Mouse (Mus musculus) hindbrain, embryonic 15.5 days (tissue): ENCODE data around the gene Tgoln1. TPM values are rescaled to one million over a fixed set of nuclear protein-coding genes. Genes with fewer than 3 reads are reported as not detected.
A peak's percentile ranks its signal among the peaks of the same experiment; 100 is the strongest.

Source experiments
- ATAC-seq: fragments of 200-750 bp; cut with Nextera tagmentation; 2 replicates; pipeline ENCODE4 v1.8.0; 2017; ENCODE audit warnings: low read depth, moderate number of reproducible peaks, moderate TSS enrichment; ENCODE audit not compliant: low FRiP score
- H3K27ac ChIP-seq: fragments of 300-500 bp; sonication (generic); replicated peaks from 2 replicates; pipeline ENCODE4 v1.5.1; 2015; ENCODE audit warnings: mild to moderate bottlenecking, inconsistent platforms
- H3K27me3 ChIP-seq: fragments of 300-500 bp; sonication (generic); 2 replicates; pipeline ENCODE4 v1.6.1; 2015; ENCODE audit warnings: control low read depth, inconsistent platforms
- H3K36me3 ChIP-seq: fragments of 300-500 bp; sonication (generic); 2 replicates; pipeline ENCODE4 v1.6.1; 2015; ENCODE audit warnings: control low read depth, inconsistent platforms
- H3K4me1 ChIP-seq: fragments of 300-500 bp; sonication (generic); replicated peaks from 2 replicates; pipeline ENCODE4 v1.6.1; 2015; ENCODE audit warnings: control low read depth, inconsistent platforms
- H3K4me2 ChIP-seq: fragments of 300-500 bp; sonication (generic); 2 replicates; pipeline ENCODE4 v1.6.1; 2015; ENCODE audit warnings: moderate library complexity, mild to moderate bottlenecking, inconsistent platforms
- H3K4me3 ChIP-seq: fragments of 300-500 bp; sonication (generic); 2 replicates; pipeline ENCODE4 v1.5.1; 2015; ENCODE audit warnings: mild to moderate bottlenecking, inconsistent platforms
- H3K9ac ChIP-seq: fragments of 300-500 bp; sonication (generic); 2 replicates; pipeline ENCODE4 v1.6.1; 2015; ENCODE audit warnings: inconsistent platforms
- H3K9me3 ChIP-seq: fragments of 300-500 bp; sonication (generic); 2 replicates; pipeline ENCODE4 v1.6.1; 2016; ENCODE audit warnings: control low read depth, inconsistent platforms
- WGBS: fragments of 180-500 bp; shearing (Covaris S2); methylation state at CpG from one replicate; pipeline ENCODE4 v1.1.7; 2015; 5-methylcytosine and 5-hydroxymethylcytosine counted together
- polyA plus RNA-seq: library from polyadenylated mRNA; unstranded; fragments of >200 nt; fragmentation: Nextera tagmentation; extraction: Ambion mirVana; gene quantifications from 2 replicates; pipeline ENCODE4 v1.2.1, GENCODE M21; 2015

The Tgoln1 gene
- polyA plus RNA-seq, 1 experiment from 2014 or later: 34.6 TPM

DNA sequence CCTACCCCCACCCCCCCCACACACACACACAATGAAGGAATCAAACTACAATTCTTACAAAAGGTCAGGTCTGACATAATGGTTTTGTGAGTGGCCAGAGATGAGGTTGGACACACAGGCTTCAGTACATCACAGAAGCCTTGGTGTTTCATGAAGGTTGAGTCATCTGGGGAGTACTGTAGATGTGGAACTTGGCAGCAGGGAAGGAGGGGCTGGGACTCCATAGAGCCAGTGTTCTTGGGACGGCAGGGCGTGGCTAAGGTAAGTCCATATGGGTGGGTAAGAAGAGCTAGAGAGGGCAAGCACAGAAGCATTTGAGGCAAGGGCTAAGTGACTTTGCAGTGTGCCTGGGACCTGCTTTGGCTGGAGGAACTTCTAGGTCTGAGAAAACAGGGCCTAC lies 12.7 kb downstream of the Tgoln1 start:
- H3K9me3 ChIP-seq: no peaks in the 10 kb centered on the region
- H3K4me2 ChIP-seq: no peak overlapping the region
- ATAC-seq: no peak
- peaks cover 37% of the 10 kb centered on the region for H3K36me3 ChIP-seq
- H3K27me3 ChIP-seq: no peaks in the 10 kb centered on the region
- 93% methylated on average over 2 of the region's 2 CpGs for WGBS
- no peak overlapping the region for H3K4me3 ChIP-seq
- H3K4me1 ChIP-seq: peaks cover 4% of the 10 kb centered on the region
- H3K27ac ChIP-seq: no peak overlapping the region
- no peak overlapping the region for H3K9ac ChIP-seq

DNA sequence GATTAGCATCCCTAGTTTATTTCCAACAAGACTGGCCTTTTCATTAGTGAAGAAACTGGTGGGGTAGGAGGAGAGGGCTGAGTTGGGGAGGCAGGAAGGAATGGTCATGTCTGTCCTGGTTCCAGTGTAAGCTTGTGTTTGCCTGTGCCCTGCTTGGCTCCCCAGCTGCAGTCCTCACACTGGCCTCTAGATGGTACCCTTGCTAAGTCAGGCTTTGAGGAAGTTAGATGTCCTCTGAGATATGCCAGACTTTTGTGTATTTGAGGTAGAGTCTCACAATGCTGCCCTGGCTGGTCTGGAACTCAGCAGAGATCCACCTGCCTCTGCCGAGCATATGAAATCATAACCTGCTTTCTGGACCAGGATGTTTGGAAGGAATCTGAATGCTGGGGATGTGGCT lies 15.1 kb downstream of the Tgoln1 start:
- peaks cover 21% of the 10 kb centered on the region for H3K4me1 ChIP-seq
- no peak overlapping the region for H3K4me3 ChIP-seq
- H3K9ac ChIP-seq: no peak overlapping the region
- no peak overlapping the region for H3K4me2 ChIP-seq
- WGBS: 47% methylated on average over 1 of the region's 1 CpGs
- no peak for ATAC-seq
- H3K27ac ChIP-seq: no peak overlapping the region
- H3K9me3 ChIP-seq: no peaks in the 10 kb centered on the region
- no peaks in the 10 kb centered on the region for H3K27me3 ChIP-seq
- H3K36me3 ChIP-seq: peaks cover 20% of the 10 kb centered on the region; the same call in 1 of the 2 replicates

DNA sequence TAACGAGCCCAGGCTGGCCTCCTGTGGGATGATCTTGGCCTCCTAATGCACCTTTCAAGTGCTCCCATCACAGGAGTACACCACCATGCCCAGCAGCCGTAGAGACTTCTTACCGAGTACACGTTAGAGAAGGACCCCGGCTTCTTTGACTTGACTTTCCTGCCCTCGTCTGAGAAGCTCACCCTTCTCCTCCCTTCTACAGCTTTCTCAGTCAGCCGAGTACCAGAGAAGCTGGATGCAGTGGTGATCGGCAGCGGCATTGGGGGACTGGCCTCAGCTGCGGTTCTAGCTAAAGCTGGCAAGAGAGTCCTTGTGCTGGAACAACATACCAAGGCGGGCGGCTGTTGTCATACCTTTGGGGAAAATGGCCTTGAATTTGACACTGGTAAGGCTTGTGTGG lies 16.0 kb downstream of the Tgoln1 start:
- no peak overlapping the region for H3K27ac ChIP-seq

DNA sequence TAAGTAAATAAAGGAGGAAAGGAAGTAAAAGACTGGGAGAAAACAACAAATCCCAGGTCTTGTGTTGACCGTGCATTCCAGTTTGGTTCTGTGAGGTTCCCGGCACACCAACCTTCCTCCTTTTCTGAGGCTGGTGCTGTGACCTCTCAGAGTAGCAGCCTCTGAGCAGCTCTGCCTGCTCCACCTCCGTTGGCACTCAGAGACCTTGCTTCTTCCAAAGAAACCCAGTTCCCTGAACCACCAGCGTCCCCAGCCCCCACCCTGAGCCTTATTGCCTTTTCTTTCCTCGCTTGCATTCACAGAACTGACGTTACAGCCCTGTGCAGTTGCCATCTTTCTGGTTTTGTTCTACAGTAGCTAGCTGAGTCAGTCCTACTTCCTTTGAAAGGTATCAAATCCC lies 16.6 kb downstream of the Tgoln1 start:
- H3K27me3 ChIP-seq: no peaks in the 10 kb centered on the region
- no peaks in the 10 kb centered on the region for H3K9me3 ChIP-seq
- no peak overlapping the region for H3K9ac ChIP-seq
- peaks cover 8% of the 10 kb centered on the region; the same call in 1 of the 2 replicates for H3K36me3 ChIP-seq
- 79% methylated on average over 6 of the region's 6 CpGs for WGBS
- ATAC-seq: no peak
- H3K4me1 ChIP-seq: peaks cover 21% of the 10 kb centered on the region
- no peak overlapping the region for H3K4me2 ChIP-seq
- no peak overlapping the region for H3K4me3 ChIP-seq
- no peak overlapping the region for H3K27ac ChIP-seq

More for the DNA sequence above, 16.0 kb downstream of the Tgoln1 start:
- Histone ChIP-seq H3K9ac (no peak overlapping the region), H3K4me3 (no peak overlapping the region), H3K4me1 (peaks cover 21% of the 10 kb centered on the region), H3K27me3 (no peaks in the 10 kb centered on the region), H3K36me3 (peaks cover 14% of the 10 kb centered on the region; the same call in 1 of the 2 replicates), H3K4me2 (no peak overlapping the region), H3K9me3 (no peaks in the 10 kb centered on the region)
- WGBS: 89% methylated on average over 12 of the region's 12 CpGs
- ATAC-seq: no peak

DNA sequence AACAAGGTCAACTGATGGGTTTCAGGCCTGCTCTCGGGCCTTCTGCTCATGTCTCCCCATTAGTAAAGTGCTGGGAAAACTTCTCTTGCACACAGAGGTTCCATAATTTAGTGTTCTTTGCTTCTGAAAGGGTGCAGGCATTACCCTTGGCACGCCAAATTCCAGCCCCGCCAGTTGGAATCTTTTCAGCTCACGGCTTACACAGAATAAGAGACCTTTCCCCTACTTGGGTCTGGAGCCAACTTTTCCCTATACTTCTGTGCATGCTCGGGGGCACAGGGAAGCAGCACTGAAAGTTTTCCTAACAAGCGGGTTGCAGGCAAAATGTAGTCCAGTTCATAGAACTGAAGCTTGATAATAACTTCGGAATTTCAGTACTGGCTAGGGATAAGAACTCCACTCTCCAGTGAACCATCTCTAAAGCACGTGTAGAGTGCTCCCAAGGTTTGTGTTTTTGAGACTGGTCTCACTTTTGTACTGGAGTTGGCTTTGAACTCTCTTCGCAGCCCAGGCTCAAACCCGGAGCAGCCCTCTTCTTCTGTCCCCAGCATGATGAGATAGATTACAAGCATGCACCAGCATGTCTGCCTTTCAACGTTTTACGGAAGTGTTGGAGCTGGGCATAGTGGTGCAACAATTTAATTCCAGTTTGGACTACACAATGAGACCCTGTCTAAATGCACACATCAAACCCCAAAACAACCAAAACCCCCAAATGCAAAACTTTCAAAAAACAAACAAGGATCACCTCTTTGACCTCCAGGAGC lies 17.8 kb downstream of the Tgoln1 start:
- Histone ChIP-seq H3K27me3 (no peaks in the 10 kb centered on the region), H3K4me1 (peaks cover 21% of the 10 kb centered on the region), H3K27ac (peak overlapping the region; percentile 69), H3K4me3 (peak overlapping the region; percentile 64), H3K9me3 (no peaks in the 10 kb centered on the region), H3K9ac (peak overlapping the region; percentile 76), H3K4me2 (peak overlapping the region; percentile 80), H3K36me3 (no peaks in the 10 kb centered on the region)
- peak; percentile 19; the same call in 1 of the 2 replicates for ATAC-seq
- WGBS: 46% methylated on average over 12 of the region's 12 CpGs

DNA sequence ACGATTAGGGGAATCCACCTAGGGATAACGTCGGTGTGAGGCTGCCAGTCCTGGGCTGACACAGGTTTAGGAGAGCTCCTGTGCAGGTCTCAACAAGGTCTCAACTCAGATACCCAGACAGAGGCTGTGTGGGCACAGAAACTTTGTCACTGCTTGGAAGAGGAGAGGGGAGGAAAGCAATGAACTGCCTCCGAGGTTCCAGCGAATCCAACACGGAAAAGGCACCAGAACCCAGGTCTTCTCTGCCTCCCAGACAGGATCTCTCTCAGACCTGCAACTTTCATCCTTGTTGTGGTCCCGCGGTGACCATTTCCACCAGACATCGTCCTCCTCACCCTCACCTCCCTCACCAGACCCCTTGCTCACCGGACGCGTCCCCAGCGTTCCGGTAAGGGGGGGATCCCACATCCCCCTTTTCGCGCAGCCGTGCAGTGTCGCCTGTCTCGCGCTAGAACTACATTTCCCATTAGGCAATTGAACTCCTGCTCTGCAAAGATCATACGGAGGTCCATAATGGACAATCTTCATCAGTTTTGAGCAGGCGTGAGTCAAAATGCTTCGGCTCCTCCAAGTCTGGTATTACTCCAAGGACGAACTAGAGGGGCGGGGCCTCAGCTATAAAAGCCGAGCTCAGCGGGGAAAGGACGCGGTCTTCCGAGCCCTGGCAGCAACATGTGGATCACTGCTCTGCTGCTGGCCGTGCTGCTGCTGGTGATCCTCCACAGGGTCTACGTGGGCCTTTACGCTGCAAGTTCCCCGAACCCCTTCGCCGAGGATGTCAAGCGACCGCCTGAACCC lies 18.6 kb downstream of the Tgoln1 start, which contains the start of the genes Elmod3 and Retsat:
Gene Elmod3, minus strand, starts transcription at position 458 of the 798 bp plus-strand sequence.
Gene Retsat, plus strand, starts transcription at position 520 of the 798 bp plus-strand sequence.
- Histone ChIP-seq H3K4me2 (peak within 1 kb of the TSS; percentile 80), H3K27me3 (no peaks in the 10 kb centered on the region), H3K4me3 (peak within 1 kb of the TSS; percentile 64), H3K27ac (peak within 1 kb of the TSS; percentile 69), H3K4me1 (peaks cover 21% of the 10 kb centered on the region), H3K9ac (peak within 1 kb of the TSS; percentile 76), H3K36me3 (no peaks in the 10 kb centered on the region), H3K9me3 (no peaks in the 10 kb centered on the region)
- peak; percentile 95 for ATAC-seq
- WGBS: 1% methylated on average over 38 of the region's 38 CpGs

DNA sequence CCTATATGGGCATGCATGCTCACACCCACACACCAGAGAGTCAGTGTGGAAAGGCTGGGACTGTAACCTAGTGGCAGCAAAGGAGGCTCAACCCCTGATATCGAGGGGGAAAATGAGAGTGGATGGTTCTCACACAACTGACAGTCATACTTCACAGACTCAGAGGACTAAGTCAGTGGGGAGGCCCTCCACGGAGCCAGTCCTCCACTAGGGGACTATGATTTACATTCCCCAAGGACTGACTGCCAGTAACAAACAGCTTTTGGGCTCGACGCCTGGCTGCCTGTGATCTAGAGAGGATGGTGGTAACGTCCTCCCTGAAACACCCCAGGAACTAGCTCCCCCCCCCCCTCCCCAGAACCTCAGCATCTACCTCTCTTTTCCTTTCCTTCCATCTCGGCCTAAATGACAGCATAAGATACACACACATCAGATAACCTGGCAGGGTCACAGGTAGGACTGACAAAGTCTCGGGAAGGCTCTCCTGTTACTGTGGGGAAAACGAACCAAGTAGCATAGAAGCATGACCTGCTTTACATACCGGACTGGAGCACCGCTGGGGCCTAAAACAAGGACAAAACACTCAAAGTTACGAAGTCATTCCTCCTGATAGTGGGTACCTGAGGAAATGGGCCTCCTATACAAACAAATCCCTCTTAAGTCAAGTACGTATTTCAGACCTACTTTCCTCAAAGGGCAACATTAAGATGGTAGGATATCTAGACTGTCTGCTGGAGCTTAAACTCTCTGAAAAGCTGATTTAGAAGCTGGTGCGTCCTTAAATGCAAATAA lies 19.5 kb downstream of the Tgoln1 start:
- peak overlapping the region; percentile 69 for H3K27ac ChIP-seq
- H3K27me3 ChIP-seq: no peaks in the 10 kb centered on the region
- no peaks in the 10 kb centered on the region for H3K36me3 ChIP-seq
- H3K9me3 ChIP-seq: no peaks in the 10 kb centered on the region
- ATAC-seq: no peak
- peak overlapping the region; percentile 64 for H3K4me3 ChIP-seq
- H3K4me2 ChIP-seq: peak overlapping the region; percentile 80
- peaks cover 21% of the 10 kb centered on the region for H3K4me1 ChIP-seq
- peak overlapping the region; percentile 76 for H3K9ac ChIP-seq
- 52% methylated on average over 13 of the region's 13 CpGs for WGBS

DNA sequence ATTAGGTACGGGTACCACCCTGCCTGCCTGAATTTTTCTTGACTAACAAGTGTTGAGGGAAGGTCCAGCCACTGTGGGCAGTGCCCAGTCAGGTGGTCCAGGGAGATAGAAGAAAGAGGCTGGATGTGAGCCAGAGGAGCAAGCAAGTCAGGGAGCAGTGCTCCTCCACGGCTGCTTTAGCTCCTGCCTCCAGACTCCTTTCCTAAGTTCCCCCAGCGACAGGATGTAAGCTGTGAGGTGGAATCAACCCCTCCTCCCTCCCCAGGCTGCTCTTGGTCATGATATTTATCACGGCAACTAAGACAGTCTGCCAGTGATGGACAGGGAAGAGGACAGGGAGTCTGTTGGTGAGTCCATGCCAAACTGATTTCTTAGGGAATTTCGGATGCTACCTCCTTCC lies 22.9 kb downstream of the Tgoln1 start:
- H3K9me3 ChIP-seq: no peaks in the 10 kb centered on the region
- no peak overlapping the region for H3K27ac ChIP-seq
- H3K4me2 ChIP-seq: no peak overlapping the region
- no peaks in the 10 kb centered on the region for H3K36me3 ChIP-seq
- whole genome bisulfite sequencing: 72% methylated on average over 5 of the region's 5 CpGs
- no peak overlapping the region for H3K4me3 ChIP-seq
- H3K4me1 ChIP-seq: peaks cover 15% of the 10 kb centered on the region
- no peak for ATAC-seq
- no peak overlapping the region for H3K9ac ChIP-seq
- H3K27me3 ChIP-seq: no peaks in the 10 kb centered on the region

DNA sequence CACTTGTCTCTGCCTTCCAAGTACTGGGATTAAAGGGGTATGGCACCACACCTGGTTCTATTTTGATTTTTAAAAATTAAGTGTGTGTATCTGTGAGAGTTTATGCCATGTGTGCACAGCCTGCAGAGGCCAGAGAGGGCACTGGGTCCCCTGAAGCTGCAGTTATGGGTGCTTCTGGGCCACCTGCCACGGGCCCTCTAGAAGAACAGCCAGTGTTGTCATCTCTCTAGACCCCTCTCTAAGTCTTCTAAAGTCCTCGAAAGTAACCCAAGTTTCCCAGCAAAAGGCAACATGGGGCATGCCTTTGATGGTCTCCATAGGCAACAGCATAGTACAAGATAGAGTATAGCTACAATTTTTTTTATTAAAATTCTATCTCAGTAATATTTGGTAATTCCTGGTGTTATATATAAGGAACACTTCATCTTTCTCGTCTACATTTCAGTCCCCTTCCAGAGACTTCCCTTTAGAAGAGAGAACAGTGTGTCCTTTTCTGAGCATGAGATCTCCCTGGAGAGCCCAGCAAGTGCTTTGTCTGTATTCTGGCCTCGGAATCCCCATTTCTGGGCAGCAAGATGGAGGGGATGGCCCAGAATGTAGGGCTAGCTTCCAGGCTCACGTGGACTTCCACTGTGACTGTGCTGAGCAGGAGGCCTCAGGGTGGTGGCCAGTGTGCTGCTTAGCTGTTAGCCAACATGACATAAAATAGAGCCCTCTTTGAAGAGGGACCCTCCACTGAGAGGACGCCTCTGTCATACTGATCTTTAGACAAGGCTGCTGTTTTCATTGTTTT lies 23.6 kb downstream of the Tgoln1 start:
- Histone ChIP-seq H3K4me3 (no peak overlapping the region), H3K27me3 (no peaks in the 10 kb centered on the region), H3K4me1 (peaks cover 12% of the 10 kb centered on the region), H3K9ac (no peak overlapping the region), H3K9me3 (no peaks in the 10 kb centered on the region), H3K27ac (no peak overlapping the region), H3K4me2 (no peak overlapping the region), H3K36me3 (no peaks in the 10 kb centered on the region)
- WGBS: 82% methylated on average over 6 of the region's 6 CpGs
- no peak for ATAC-seq

DNA sequence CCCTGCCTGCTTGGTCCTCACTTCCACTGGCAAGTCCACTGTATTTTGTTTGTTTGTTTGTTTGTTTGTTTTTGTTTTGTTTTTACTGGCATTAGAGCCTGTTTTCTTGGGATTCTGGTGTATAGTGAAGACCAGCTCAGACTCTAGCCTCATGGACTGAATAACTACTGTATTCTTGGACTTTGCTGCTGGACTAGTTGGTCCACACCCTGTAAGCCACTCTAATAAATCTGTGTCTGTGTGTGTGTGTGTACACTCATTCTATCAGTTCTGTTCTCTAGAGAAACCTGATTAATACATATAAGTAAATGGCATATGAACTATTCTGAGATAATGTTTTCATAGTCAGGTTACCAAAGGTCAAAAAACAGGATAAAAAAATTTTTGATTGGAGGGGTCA lies 26.7 kb downstream of the Tgoln1 start:
- H3K4me3 ChIP-seq: no peak overlapping the region
- H3K4me2 ChIP-seq: no peak overlapping the region
- no peaks in the 10 kb centered on the region for H3K27me3 ChIP-seq
- no peaks in the 10 kb centered on the region for H3K36me3 ChIP-seq
- H3K27ac ChIP-seq: no peak overlapping the region
- H3K4me1 ChIP-seq: no peaks in the 10 kb centered on the region
- no peak for ATAC-seq
- no peak overlapping the region for H3K9ac ChIP-seq
- H3K9me3 ChIP-seq: no peaks in the 10 kb centered on the region

DNA sequence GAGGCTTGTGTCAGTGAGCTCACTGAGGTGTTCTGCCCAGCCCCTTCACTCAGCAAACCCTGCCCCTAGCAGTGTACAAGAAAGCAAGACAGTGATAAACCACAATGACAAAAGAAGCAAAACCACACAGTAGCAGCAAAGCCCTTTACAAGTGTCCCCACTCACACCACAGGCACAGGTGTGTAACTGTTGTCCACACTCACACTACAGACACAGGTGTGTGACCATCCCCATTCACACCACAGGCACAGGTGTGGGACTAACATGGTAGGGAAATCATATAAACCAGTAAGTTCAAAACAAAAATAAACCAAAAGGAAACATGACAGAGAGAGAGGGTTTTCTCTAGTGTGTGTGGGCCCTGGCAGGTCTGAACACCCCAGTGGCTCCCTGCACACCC lies 28.5 kb downstream of the Tgoln1 start:
- Histone ChIP-seq H3K4me3 (no peak overlapping the region), H3K9ac (no peak overlapping the region), H3K4me2 (no peak overlapping the region), H3K27ac (no peak overlapping the region), H3K9me3 (no peaks in the 10 kb centered on the region), H3K4me1 (no peaks in the 10 kb centered on the region), H3K36me3 (no peaks in the 10 kb centered on the region), H3K27me3 (no peaks in the 10 kb centered on the region)
- no peak for ATAC-seq
